Mouse (Mus musculus) urinary bladder, postnatal 14 days (tissue): ENCODE measurements at regions not wholly inside any gene's neighbourhood (a gene's known extent, or its start where the extent isn't known, plus 50 kb on each side); places are given as distances from the start of the nearest gene placed in this dataset.

Experiments used
- DNase-seq: peaks from one replicate; pipeline ENCODE4 v3.0.0; 2021; ENCODE audit warnings: low spot score

- DNase-seq = no peak
These were observed 308.5 kb downstream of the Sox4 start for GRCm38 (mm10) chr13:28644846-28645574.

- DNase-seq = no peak
These were observed 312.7 kb downstream of the Sox4 start for GRCm38 (mm10) chr13:28640826-28641225.

GRCm38 (mm10) chr13:28635230-28635950, 318.1 kb downstream of the Sox4 start:
- no peak for DNase-seq

- DNase-seq = no peak
These were observed 319.9 kb downstream of the Sox4 start for GRCm38 (mm10) chr13:28633541-28634041.

GRCm38 (mm10) chr13:28629431-28630331, 323.8 kb downstream of the Sox4 start:
- peak; percentile 10 for DNase-seq

- DNase-seq = no peak
These were observed 324.8 kb downstream of the Sox4 start for GRCm38 (mm10) chr13:28628751-28629150.

- no peak for DNase-seq
These were observed 334.6 kb downstream of the Sox4 start for GRCm38 (mm10) chr13:28618961-28619360.

GRCm38 (mm10) chr13:28617503-28617902, 336.0 kb downstream of the Sox4 start:
- no peak for DNase-seq

- no peak for DNase-seq
These were observed 336.7 kb downstream of the Sox4 start for GRCm38 (mm10) chr13:28616645-28617381.

GRCm38 (mm10) chr13:28607551-28608114, 345.9 kb downstream of the Sox4 start:
- DNase-seq = no peak

- DNase-seq = no peak
These were observed 346.9 kb downstream of the Sox4 start for GRCm38 (mm10) chr13:28606651-28607050.

GRCm38 (mm10) chr13:28605833-28606232, 347.7 kb downstream of the Sox4 start:
- DNase-seq = no peak

- peak; percentile 23 for DNase-seq
These were observed 346.7 kb downstream of the Gm11361 start for GRCm38 (mm10) chr13:28604016-28604415.

GRCm38 (mm10) chr13:28600792-28601191, 343.5 kb downstream of the Gm11361 start:
- DNase-seq = no peak

- no peak for DNase-seq
These were observed 339.0 kb downstream of the Gm11361 start for GRCm38 (mm10) chr13:28596367-28596766.

- no peak for DNase-seq
These were observed 334.8 kb downstream of the Gm11361 start for GRCm38 (mm10) chr13:28592176-28592575.

GRCm38 (mm10) chr13:28587977-28588376, 330.6 kb downstream of the Gm11361 start:
- no peak for DNase-seq

- DNase-seq = no peak
These were observed 329.4 kb downstream of the Gm11361 start for GRCm38 (mm10) chr13:28586693-28587092.

GRCm38 (mm10) chr13:28586140-28586539, 328.8 kb downstream of the Gm11361 start:
- no peak for DNase-seq

GRCm38 (mm10) chr13:28583617-28584016, 326.3 kb downstream of the Gm11361 start:
- DNase-seq = no peak

- DNase-seq = no peak
These were observed 318.0 kb downstream of the Gm11361 start for GRCm38 (mm10) chr13:28575202-28575851.
